Mouse (Mus musculus): ENCODE results near the gene Pi16. TPM values are rescaled to one million over a fixed set of nuclear protein-coding genes. Genes with fewer than 3 reads are reported as not detected.

Gene Pi16
- polyA plus RNA-seq, 1 experiment from 2014 or later: 0.14 TPM

GRCm38 (mm10) chr17:29280422-29280821 lies 37.1 kb upstream of the Pi16 start:
- H3K27ac ChIP-seq (ENCODE audit: low read depth): no peak overlapping the region
- peaks cover 32% of the 10 kb centered on the region; the same call in 1 of the 2 replicates for H3K36me3 ChIP-seq (ENCODE audit: insufficient read depth)
- no peak overlapping the region for H3K9ac ChIP-seq
- no peak overlapping the region for H3K4me3 ChIP-seq (ENCODE audit: low read depth, low read length)
- H3K9me3 ChIP-seq (ENCODE audit: low read depth, low read length): no peaks in the 10 kb centered on the region
- no peaks in the 10 kb centered on the region for H3K27me3 ChIP-seq (ENCODE audit: insufficient read depth, low read length)
- no peak for TF ChIP-seq CTCF (IDR thresholded peaks at IDR 0.05; ENCODE audit: low read depth)
- WGBS: 91% methylated on average over 5 of the region's 5 CpGs
- no peaks in the 10 kb centered on the region for H3K4me1 ChIP-seq (ENCODE audit: insufficient read depth)
- ATAC-seq (ENCODE audit: insufficient read depth) (no peak), DNase-seq (no peak)
- H3K4me2 ChIP-seq: no peak overlapping the region

- no peak for ATAC-seq (ENCODE audit: insufficient read depth)
- Histone ChIP-seq H3K27me3 (ENCODE audit: insufficient read depth, low read length) (no peaks in the 10 kb centered on the region), H3K4me2 (no peak overlapping the region), H3K27ac (ENCODE audit: low read depth) (no peak overlapping the region), H3K4me1 (ENCODE audit: insufficient read depth) (no peaks in the 10 kb centered on the region), H3K4me3 (ENCODE audit: low read depth, low read length) (no peak overlapping the region), H3K9me3 (ENCODE audit: low read depth, low read length) (no peaks in the 10 kb centered on the region), H3K36me3 (ENCODE audit: insufficient read depth) (peaks cover 34% of the 10 kb centered on the region; the same call in 1 of the 2 replicates), H3K9ac (no peak overlapping the region)
- WGBS: 83% methylated on average over 5 of the region's 5 CpGs
- no peak for DNase-seq
- TF ChIP-seq CTCF (IDR thresholded peaks at IDR 0.05; ENCODE audit: low read depth): no peak
Observed at GRCm38 (mm10) chr17:29281541-29281940, 35.9 kb upstream of the Pi16 start.

- Histone ChIP-seq H3K36me3 (ENCODE audit: insufficient read depth) (peaks cover 34% of the 10 kb centered on the region; the same call in 1 of the 2 replicates), H3K4me2 (no peak overlapping the region), H3K4me1 (ENCODE audit: insufficient read depth) (no peaks in the 10 kb centered on the region), H3K27me3 (ENCODE audit: insufficient read depth, low read length) (no peaks in the 10 kb centered on the region), H3K27ac (ENCODE audit: low read depth) (no peak overlapping the region), H3K9me3 (ENCODE audit: low read depth, low read length) (no peaks in the 10 kb centered on the region), H3K9ac (no peak overlapping the region), H3K4me3 (ENCODE audit: low read depth, low read length) (no peak overlapping the region)
- WGBS: 63% methylated on average over 21 of the region's 21 CpGs
- no peak for DNase-seq
- TF ChIP-seq CTCF (IDR thresholded peaks at IDR 0.05; ENCODE audit: low read depth): no peak
- no peak for ATAC-seq (ENCODE audit: insufficient read depth)
Observed at GRCm38 (mm10) chr17:29282216-29282952, 35.1 kb upstream of the Pi16 start.

- TF ChIP-seq CTCF (IDR thresholded peaks at IDR 0.05; ENCODE audit: low read depth): no peak
- WGBS: 92% methylated on average over 7 of the region's 7 CpGs
- Histone ChIP-seq H3K9ac (no peak overlapping the region), H3K36me3 (ENCODE audit: insufficient read depth) (peaks cover 28% of the 10 kb centered on the region; the same call in 1 of the 2 replicates), H3K27ac (ENCODE audit: low read depth) (no peak overlapping the region), H3K4me3 (ENCODE audit: low read depth, low read length) (no peak overlapping the region), H3K4me1 (ENCODE audit: insufficient read depth) (no peaks in the 10 kb centered on the region), H3K4me2 (no peak overlapping the region), H3K27me3 (ENCODE audit: insufficient read depth, low read length) (no peaks in the 10 kb centered on the region), H3K9me3 (ENCODE audit: low read depth, low read length) (no peaks in the 10 kb centered on the region)
- no peak for DNase-seq
- ATAC-seq (ENCODE audit: insufficient read depth): no peak
Observed at GRCm38 (mm10) chr17:29291793-29292192, 25.7 kb upstream of the Pi16 start.

GRCm38 (mm10) chr17:29292996-29293395 lies 24.5 kb upstream of the Pi16 start:
- WGBS: 68% methylated on average over 3 of the region's 3 CpGs
- Histone ChIP-seq H3K36me3 (ENCODE audit: insufficient read depth) (peaks cover 32% of the 10 kb centered on the region; the same call in 1 of the 2 replicates), H3K4me2 (no peak overlapping the region), H3K4me1 (ENCODE audit: insufficient read depth) (no peaks in the 10 kb centered on the region), H3K9me3 (ENCODE audit: low read depth, low read length) (no peaks in the 10 kb centered on the region), H3K27ac (ENCODE audit: low read depth) (no peak overlapping the region), H3K4me3 (ENCODE audit: low read depth, low read length) (no peak overlapping the region), H3K9ac (no peak overlapping the region), H3K27me3 (ENCODE audit: insufficient read depth, low read length) (no peaks in the 10 kb centered on the region)
- ATAC-seq (ENCODE audit: insufficient read depth): no peak
- TF ChIP-seq CTCF (IDR thresholded peaks at IDR 0.05; ENCODE audit: low read depth): no peak
- DNase-seq: no peak

GRCm38 (mm10) chr17:29293807-29294605 lies 23.5 kb upstream of the Pi16 start:
- Histone ChIP-seq H3K9ac (no peak overlapping the region), H3K36me3 (ENCODE audit: insufficient read depth) (peaks cover 40% of the 10 kb centered on the region), H3K27ac (ENCODE audit: low read depth) (no peak overlapping the region), H3K9me3 (ENCODE audit: low read depth, low read length) (no peaks in the 10 kb centered on the region), H3K4me3 (ENCODE audit: low read depth, low read length) (no peak overlapping the region), H3K4me2 (no peak overlapping the region), H3K4me1 (ENCODE audit: insufficient read depth) (no peaks in the 10 kb centered on the region), H3K27me3 (ENCODE audit: insufficient read depth, low read length) (no peaks in the 10 kb centered on the region)
- ATAC-seq (ENCODE audit: insufficient read depth) (no peak), DNase-seq (no peak)
- WGBS: 79% methylated on average over 9 of the region's 9 CpGs
- no peak for TF ChIP-seq CTCF (IDR thresholded peaks at IDR 0.05; ENCODE audit: low read depth)

GRCm38 (mm10) chr17:29295835-29296234 lies 21.6 kb upstream of the Pi16 start:
- DNase-seq (no peak), ATAC-seq (ENCODE audit: insufficient read depth) (no peak)
- Histone ChIP-seq H3K4me2 (no peak overlapping the region), H3K36me3 (ENCODE audit: insufficient read depth) (peaks cover 48% of the 10 kb centered on the region), H3K4me3 (ENCODE audit: low read depth, low read length) (no peak overlapping the region), H3K9me3 (ENCODE audit: low read depth, low read length) (no peaks in the 10 kb centered on the region), H3K4me1 (ENCODE audit: insufficient read depth) (no peaks in the 10 kb centered on the region), H3K27ac (ENCODE audit: low read depth) (no peak overlapping the region), H3K27me3 (ENCODE audit: insufficient read depth, low read length) (no peaks in the 10 kb centered on the region), H3K9ac (no peak overlapping the region)
- 57% methylated on average over 5 of the region's 5 CpGs for WGBS
- TF ChIP-seq CTCF (IDR thresholded peaks at IDR 0.05; ENCODE audit: low read depth): no peak

Data from lung, embryonic 14.5 days (tissue).